Mouse (Mus musculus) adrenal gland, postnatal 10 days (tissue): Measurements from ENCODE around the gene Adgrf1. TPM values are rescaled to one million over a fixed set of nuclear protein-coding genes. Genes with fewer than 3 reads are reported as not detected.

Source experiments
- DNase-seq: peaks from one replicate; pipeline ENCODE4 v3.0.0; 2021; ENCODE audit warnings: mixed read lengths
- total RNA-seq, 2 experiments: library from RNA; stranded (reverse); gene quantifications; 2 replicates each; pipeline ENCODE4 v1.2.3; 2021

Gene Adgrf1
- total RNA-seq, 2 experiments from 2014 or later = 0.55 to 1.0 TPM

GRCm38 (mm10) chr17:43362362-43362761, 92.2 kb downstream of the Adgrf1 start:
- DNase-seq = no peak

- no peak for DNase-seq
These were observed 92.8 kb downstream of the Adgrf1 start for GRCm38 (mm10) chr17:43362881-43363280.

GRCm38 (mm10) chr17:43363921-43364320, 93.8 kb downstream of the Adgrf1 start:
- DNase-seq = no peak

GRCm38 (mm10) chr17:43365297-43365696, 95.2 kb downstream of the Adgrf1 start:
- peak; percentile 23 for DNase-seq

DNA sequence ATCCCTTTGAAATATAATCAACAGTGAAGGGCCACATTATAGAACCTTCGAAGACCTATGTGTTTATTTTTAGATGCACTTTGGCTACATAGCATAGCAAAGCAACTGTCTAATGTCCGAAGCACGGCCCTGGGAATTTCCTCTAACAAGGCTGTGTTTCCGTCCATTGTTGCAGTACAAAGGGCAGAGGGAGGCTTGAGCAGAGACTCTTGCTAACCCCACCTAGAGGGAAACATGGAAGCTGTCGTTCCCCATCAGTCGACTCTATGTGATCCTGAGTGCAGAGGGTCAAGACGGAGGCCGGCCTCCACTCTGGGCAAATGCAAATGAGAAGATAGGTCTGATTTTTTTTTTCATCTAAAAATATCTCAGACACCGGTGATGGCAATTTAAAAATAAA, 96.4 kb downstream of the Adgrf1 start:
- DNase-seq = peak; percentile 14

DNA sequence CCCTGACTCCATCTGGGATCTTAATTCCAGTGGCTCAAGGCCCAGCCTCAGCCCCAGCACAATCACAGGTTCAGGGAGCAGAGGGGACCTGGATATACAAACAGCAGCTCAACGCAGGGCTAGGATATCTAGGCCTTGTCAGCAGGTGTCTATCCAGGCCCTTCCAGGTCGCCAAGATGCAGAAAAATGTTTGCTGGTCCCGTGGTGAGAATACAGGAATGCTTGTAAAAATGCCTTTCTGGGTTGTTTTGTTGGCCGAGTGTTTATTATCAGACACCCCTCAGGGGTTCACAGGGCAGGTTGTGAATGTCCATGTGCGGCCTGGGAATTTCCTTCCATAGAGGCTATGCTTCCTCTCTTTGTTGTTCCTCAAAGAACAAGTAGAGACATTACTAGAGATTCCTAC, 98.0 kb downstream of the Adgrf1 start:
- no peak for DNase-seq

DNA sequence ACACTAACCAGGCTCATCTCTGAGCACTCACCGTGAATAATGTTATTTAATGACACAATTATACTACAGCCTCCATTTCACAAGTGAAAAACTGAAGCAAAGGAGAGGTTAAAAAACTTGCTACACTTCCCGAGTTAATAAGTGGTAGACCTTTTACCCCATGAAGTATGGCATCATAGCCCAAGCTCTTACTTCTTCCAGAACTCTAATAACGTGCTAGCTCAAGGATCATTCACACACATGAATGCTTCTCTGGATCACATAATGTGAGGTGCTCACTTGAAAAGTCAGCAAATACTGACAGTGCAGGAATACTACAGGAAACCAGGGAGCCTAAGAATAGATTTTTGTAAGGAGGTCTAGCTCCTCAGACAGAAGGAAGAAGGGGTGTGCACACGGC, 102.5 kb downstream of the Adgrf1 start:
- no peak for DNase-seq

DNA sequence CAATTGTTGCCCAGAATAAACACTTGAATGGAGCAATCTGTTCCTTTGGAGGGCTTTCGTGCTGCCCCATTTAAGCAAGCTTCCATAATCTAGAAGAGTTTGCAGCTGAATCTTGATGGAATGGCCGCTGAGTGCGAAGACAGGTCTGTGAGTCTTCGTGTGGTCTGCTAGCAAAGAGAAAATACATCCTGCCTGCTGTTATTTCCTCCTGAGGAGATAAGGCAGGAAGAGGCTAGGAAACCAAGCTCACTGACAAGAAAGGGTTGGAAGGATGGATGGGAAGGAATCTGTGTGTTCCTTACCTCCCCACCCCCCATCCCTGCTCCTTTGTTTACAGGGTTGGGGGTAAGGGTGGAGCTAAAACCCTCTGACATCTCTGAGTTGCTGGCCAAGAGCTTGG, 103.9 kb downstream of the Adgrf1 start:
- no peak for DNase-seq

Other genes starting within 250 kb of the Adgrf1 start
- 100 to 1,000 TPM; 122 to 125 TPM for gene Adgrf5, start 90.1 kb downstream of the Adgrf1 start, total RNA-seq
- gene Mep1a, start 232.5 kb downstream of the Adgrf1 start, total RNA-seq = under 1 TPM in 1 of 2 experiments, not detected in 1; 0.33 TPM